Mouse (Mus musculus) WW6 (cell line): ENCODE measurements around the gene Ptgdr.
"Not testable (repeated sequence)": the region's sequence is repeated elsewhere in the genome, so short reads cannot be mapped to it uniquely, and the experiment has no call there.

ENCODE experiments used
- DNase-seq: peaks from one replicate; pipeline ENCODE4 v3.0.0-alpha.2; 2013; ENCODE audit warnings: low read depth, low spot score

Ptgdr gene

GRCm38 (mm10) chr14:44858868-44859613, at the start of gene Ptgdr:
Gene Ptgdr, minus strand, starts transcription at chr14:44859375.
- DNase-seq, result peak; percentile 5

- DNase-seq, result no peak
These were observed 48.6 kb upstream of the Ptgdr start for GRCm38 (mm10) chr14:44907774-44908173.

GRCm38 (mm10) chr14:44904199-44904598, 45.0 kb upstream of the Ptgdr start:
- DNase-seq, result no peak

GRCm38 (mm10) chr14:44901735-44902134, 42.6 kb upstream of the Ptgdr start:
- DNase-seq, result not testable (repeated sequence)

GRCm38 (mm10) chr14:44891387-44892132, 32.4 kb upstream of the Ptgdr start:
- DNase-seq, result no peak

GRCm38 (mm10) chr14:44869686-44870085, 10.5 kb upstream of the Ptgdr start:
- DNase-seq, result no peak

- no peak for DNase-seq
These were observed 6.5 kb upstream of the Ptgdr start for GRCm38 (mm10) chr14:44865661-44866060.

- no peak for DNase-seq
These were observed 3.9 kb upstream of the Ptgdr start for GRCm38 (mm10) chr14:44863086-44863485.

- no peak for DNase-seq
These were observed 2.0 kb upstream of the Ptgdr start for GRCm38 (mm10) chr14:44861161-44861560.

GRCm38 (mm10) chr14:44858372-44858771, 803 bp downstream of the Ptgdr start:
- DNase-seq, result peak; percentile 7

GRCm38 (mm10) chr14:44850637-44851036, 8.5 kb downstream of the Ptgdr start:
- DNase-seq, result peak; percentile 7

GRCm38 (mm10) chr14:44847740-44848139, 11.4 kb downstream of the Ptgdr start:
- no peak for DNase-seq

GRCm38 (mm10) chr14:44846558-44847263, 12.5 kb downstream of the Ptgdr start:
- DNase-seq, result no peak

GRCm38 (mm10) chr14:44843768-44844755, 15.1 kb downstream of the Ptgdr start:
- DNase-seq, result peak; percentile 14

GRCm38 (mm10) chr14:44838685-44839084, 20.5 kb downstream of the Ptgdr start:
- DNase-seq, result peak; percentile 9

GRCm38 (mm10) chr14:44835132-44835531, 24.0 kb downstream of the Ptgdr start:
- no peak for DNase-seq

- not testable (repeated sequence) for DNase-seq
These were observed 25.0 kb downstream of the Ptgdr start for GRCm38 (mm10) chr14:44834134-44834533.

GRCm38 (mm10) chr14:44833096-44833495, 26.1 kb downstream of the Ptgdr start:
- DNase-seq, result not testable (repeated sequence)

- no peak for DNase-seq
These were observed 31.4 kb downstream of the Ptgdr start for GRCm38 (mm10) chr14:44827736-44828135.

- DNase-seq, result no peak
These were observed 37.8 kb downstream of the Ptgdr start for GRCm38 (mm10) chr14:44821177-44822057.
